Mouse (Mus musculus) ES-E14 (cell line): ENCODE measurements around the gene Rnf8. TPM values are rescaled to one million over a fixed set of nuclear protein-coding genes. Genes with fewer than 3 reads are reported as not detected.

Experiments
- DNase-seq: peaks from one replicate; pipeline ENCODE4 v3.0.0-alpha.2; 2013; ENCODE audit warnings: low read depth, low spot score
- H3K27ac ChIP-seq: 2 replicates; pipeline ENCODE4 v1.5.1; 2012; ENCODE audit warnings: low read depth, mild to moderate bottlenecking, low read length, moderate library complexity, mixed read lengths; ENCODE audit not compliant: poor library complexity, insufficient read depth, severe bottlenecking
- H3K36me3 ChIP-seq: 2 replicates; pipeline ENCODE4 v1.6.1; 2012; ENCODE audit warnings: mild to moderate bottlenecking, low read length, moderate library complexity, mixed read lengths; ENCODE audit not compliant: control insufficient read depth, poor library complexity, insufficient read depth, severe bottlenecking
- H3K4me1 ChIP-seq, 2 experiments: fragments of 150-350 bp in 1 of 2; sonication (generic) in 1 of 2; 2 replicates each; pipeline ENCODE4 v1.6.1; 2012; ENCODE audit warnings: low read length in 2 of 2, mild to moderate bottlenecking in 1 of 2, mixed read lengths in 1 of 2; ENCODE audit not compliant: control insufficient read depth in 2 of 2, insufficient read depth in 2 of 2, poor library complexity in 1 of 2
- H3K4me3 ChIP-seq, 2 experiments: fragments of 150-350 bp in 1 of 2; sonication (generic) in 1 of 2; 2 replicates each; pipeline ENCODE4 v1.5.1; 2012; ENCODE audit warnings: low read length in 2 of 2, low read depth in 1 of 2, mild to moderate bottlenecking in 1 of 2, mixed read lengths in 1 of 2; ENCODE audit not compliant: insufficient read depth in 1 of 2, poor library complexity in 1 of 2, severe bottlenecking in 1 of 2
- H3K9ac ChIP-seq: 2 replicates; pipeline ENCODE4 v1.6.1; 2012; ENCODE audit warnings: low read depth, mild to moderate bottlenecking, low read length, mixed read lengths; ENCODE audit not compliant: poor library complexity, insufficient read depth, severe bottlenecking
- H3K9me3 ChIP-seq: fragments of 150-350 bp; sonication (generic); 2 replicates; pipeline ENCODE4 v1.6.1; 2012; ENCODE audit warnings: low read depth, mild to moderate bottlenecking, low read length; ENCODE audit not compliant: control insufficient read depth, insufficient read depth
- CHD2 ChIP-seq: IDR thresholded peaks from 2 replicates; pipeline ENCODE4 v1.6.1; 2014; ENCODE audit warnings: mild to moderate bottlenecking, low read depth, low read length, inconsistent platforms
- HCFC1 ChIP-seq: IDR thresholded peaks from 2 replicates; pipeline ENCODE4 v1.6.1; 2012; ENCODE audit warnings: low read length, inconsistent platforms, borderline replicate concordance; ENCODE audit not compliant: insufficient read depth
- MAFK ChIP-seq: IDR thresholded peaks from 2 replicates; pipeline ENCODE4 v1.6.1; 2014; ENCODE audit warnings: mild to moderate bottlenecking, low read depth, low read length, inconsistent platforms; ENCODE audit not compliant: insufficient read depth
- ZC3H11A ChIP-seq: IDR thresholded peaks from 2 replicates; pipeline ENCODE4 v1.6.1; 2012; ENCODE audit warnings: low read depth, mild to moderate bottlenecking, inconsistent platforms, low read length, borderline replicate concordance
- ZNF384 ChIP-seq: IDR thresholded peaks from 2 replicates; pipeline ENCODE4 v1.6.1; 2012; ENCODE audit warnings: low read depth, low read length, inconsistent platforms
- in situ Hi-C, 2 experiments: fragments of 600-800 bp; cut with MboI; formaldehyde crosslinking; loops; one replicate each; pipeline ENCODE4 v1.15.1; 2025; ENCODE audit warnings: low sequenced_read_pairs in 2 of 2, inconsistent platforms in 1 of 2; ENCODE audit not compliant: unreplicated experiment in 2 of 2
- total RNA-seq: library from RNA; depleted of rRNA; stranded (reverse); fragments of 300-350 nt; gene quantifications from 2 replicates; pipeline ENCODE4 v1.2.3, GENCODE M21; 2012

The Rnf8 gene
- total RNA-seq, 1 experiment = 30.0 TPM

GRCm38 (mm10) chr17:29636118-29636517, 21.5 kb downstream of the Rnf8 start:
- Histone ChIP-seq H3K9me3 (no peaks in the 10 kb centered on the region), H3K36me3 (peaks cover 32% of the 10 kb centered on the region), H3K4me1 (peaks cover 0 to 39% of the 10 kb centered on the region in 2 experiments; a peak in 2 of 4 replicates), H3K27ac (no peak overlapping the region), H3K9ac (no peak overlapping the region), H3K4me3 (no peak overlapping the region)
- no peak for DNase-seq
- in situ Hi-C loops = no loop called here
- TF ChIP-seq CHD2 = no peak
- TF ChIP-seq ZC3H11A = 0 out of 2 replicates have a peak, but pooled peaks have one; percentile 12

- Histone ChIP-seq H3K4me1 (peaks cover 0 to 36% of the 10 kb centered on the region in 2 experiments; a peak in 2 of 4 replicates), H3K9ac (no peak overlapping the region), H3K4me3 (no peak overlapping the region), H3K27ac (no peak overlapping the region), H3K9me3 (no peaks in the 10 kb centered on the region), H3K36me3 (peaks cover 28% of the 10 kb centered on the region; the same call in 1 of the 2 replicates)
- in situ Hi-C loops = no loop called here
- DNase-seq = no peak
- TF ChIP-seq MAFK = no peak
Measured at GRCm38 (mm10) chr17:29637377-29637776, 22.8 kb downstream of the Rnf8 start.

GRCm38 (mm10) chr17:29637895-29638294, 23.3 kb downstream of the Rnf8 start:
- no peak overlapping the region for H3K9ac ChIP-seq
- no peak overlapping the region for H3K27ac ChIP-seq
- no peak overlapping the region for H3K4me3 ChIP-seq
- TF ChIP-seq HCFC1 (no peak), MAFK (no peak), ZC3H11A (no peak), ZNF384 (no peak), CHD2 (no peak)
- DNase-seq = no peak
- in situ Hi-C loops = no loop called here
- H3K4me1 ChIP-seq = peaks cover 0 to 34% of the 10 kb centered on the region in 2 experiments; a peak in 2 of 4 replicates
- H3K9me3 ChIP-seq = no peaks in the 10 kb centered on the region
- H3K36me3 ChIP-seq = peaks cover 28% of the 10 kb centered on the region; the same call in 1 of the 2 replicates

- H3K4me3 ChIP-seq = no peak overlapping the region
- TF ChIP-seq MAFK = no peak
- peaks cover 18% of the 10 kb centered on the region; the same call in 1 of the 2 replicates for H3K36me3 ChIP-seq
- H3K4me1 ChIP-seq = peaks cover 0 to 30% of the 10 kb centered on the region in 2 experiments; a peak in 2 of 4 replicates
- in situ Hi-C loops = no loop called here
- no peak for DNase-seq
- H3K27ac ChIP-seq = no peak overlapping the region
- no peaks in the 10 kb centered on the region for H3K9me3 ChIP-seq
- no peak overlapping the region for H3K9ac ChIP-seq
Measured at GRCm38 (mm10) chr17:29640971-29641370, 26.4 kb downstream of the Rnf8 start.

- peaks cover 0 to 30% of the 10 kb centered on the region in 2 experiments; a peak in 2 of 4 replicates for H3K4me1 ChIP-seq
- no peak for DNase-seq
- peaks cover 16% of the 10 kb centered on the region; the same call in 1 of the 2 replicates for H3K36me3 ChIP-seq
- no peak overlapping the region; the same call in 1 of the 2 replicates for H3K27ac ChIP-seq
- no peak overlapping the region for H3K4me3 ChIP-seq
- TF ChIP-seq HCFC1 = no peak
- no peak for TF ChIP-seq CHD2
- TF ChIP-seq ZC3H11A = no peak
- no peak for TF ChIP-seq ZNF384
- no peak for TF ChIP-seq MAFK
- no peak overlapping the region for H3K9ac ChIP-seq
- in situ Hi-C loops = no loop called here
- H3K9me3 ChIP-seq = no peaks in the 10 kb centered on the region
Measured at GRCm38 (mm10) chr17:29642219-29642618, 27.6 kb downstream of the Rnf8 start.
